Mouse (Mus musculus) small intestine, adult 2 months (tissue): ENCODE data around the gene Rybp. TPM values are rescaled to one million over a fixed set of nuclear protein-coding genes. Genes with fewer than 3 reads are reported as not detected.

Source experiments
- H3K27ac ChIP-seq: fragments of 200-500 bp; 2 replicates; pipeline ENCODE4 v1.5.1; 2012; ENCODE audit warnings: low read depth, low read length, control low read depth, inconsistent platforms; ENCODE audit not compliant: insufficient read depth
- H3K27me3 ChIP-seq: fragments of 200-500 bp; 2 replicates; pipeline ENCODE4 v1.6.1; 2012; ENCODE audit warnings: mild to moderate bottlenecking, moderate library complexity, low read length, inconsistent platforms; ENCODE audit not compliant: control insufficient read depth, insufficient read depth
- H3K36me3 ChIP-seq: fragments of 200-500 bp; 2 replicates; pipeline ENCODE4 v1.6.1; 2012; ENCODE audit warnings: mild to moderate bottlenecking, low read length, control low read depth, inconsistent platforms; ENCODE audit not compliant: control insufficient read depth, insufficient read depth
- H3K4me1 ChIP-seq: fragments of 200-500 bp; 2 replicates; pipeline ENCODE4 v1.6.1; 2012; ENCODE audit warnings: low read length, inconsistent platforms, mixed read lengths; ENCODE audit not compliant: control insufficient read depth, insufficient read depth, insufficient read length
- H3K4me3 ChIP-seq: fragments of 200-500 bp; 2 replicates; pipeline ENCODE4 v1.5.1; 2012; ENCODE audit warnings: low read depth, mild to moderate bottlenecking, control low read depth, inconsistent platforms, low read length, moderate library complexity
- CTCF ChIP-seq: fragments of 200-500 bp; IDR thresholded peaks from 2 replicates; pipeline ENCODE4 v1.5.1; 2012; ENCODE audit warnings: low read depth, mild to moderate bottlenecking, control low read depth, inconsistent platforms, low read length, moderate library complexity, mixed read lengths; ENCODE audit not compliant: insufficient replicate concordance, insufficient read length; ENCODE audit errors: extremely low read depth
- POLR2A ChIP-seq: fragments of 200-500 bp; IDR thresholded peaks from 2 replicates; pipeline ENCODE4 v1.6.1; 2012; ENCODE audit warnings: low read depth, mild to moderate bottlenecking, control low read depth, inconsistent platforms, low read length, moderate library complexity
- WGBS: fragments of 180-500 bp; shearing (Covaris S2); methylation state at CpG from one replicate; pipeline ENCODE4 v1.1.7; 2018; 5-methylcytosine and 5-hydroxymethylcytosine counted together
- polyA plus RNA-seq: library from polyadenylated mRNA; depleted of rRNA; stranded (reverse); fragments of >200 nt; gene quantifications from 2 replicates; pipeline ENCODE4 v1.2.3, GENCODE M21; 2012; rRNA removed

The Rybp gene
- polyA plus RNA-seq, result 9.2 and 16.8 TPM in 2 replicates

GRCm38 (mm10) chr6:100287334-100288015 is at the start of gene Rybp:
TSS of gene Rybp (minus strand) at chr6:100287485.
- 1% methylated on average over 98 of the region's 112 CpGs for WGBS
- H3K4me1 ChIP-seq, result peaks cover 4% of the 10 kb centered on the region; the same call in 1 of the 2 replicates
- H3K4me3 ChIP-seq, result peak within 1 kb of the TSS; percentile 96
- H3K27ac ChIP-seq, result peak within 1 kb of the TSS; percentile 71
- no peaks in the 10 kb centered on the region for H3K27me3 ChIP-seq
- H3K36me3 ChIP-seq, result no peaks in the 10 kb centered on the region
- TF ChIP-seq POLR2A, result 0 out of 2 replicates have a peak, but pooled peaks have one; percentile 18
- TF ChIP-seq CTCF, result no peak

GRCm38 (mm10) chr6:100336591-100337148 is 49.4 kb upstream of the Rybp start:
- TF ChIP-seq POLR2A (no peak), CTCF (no peak)
- whole genome bisulfite sequencing, result 65% methylated on average over 14 of the region's 14 CpGs
- Histone ChIP-seq H3K4me3 (no peak overlapping the region), H3K36me3 (no peaks in the 10 kb centered on the region), H3K4me1 (no peaks in the 10 kb centered on the region), H3K27me3 (no peaks in the 10 kb centered on the region), H3K27ac (no peak overlapping the region)

GRCm38 (mm10) chr6:100335506-100336144 is 48.3 kb upstream of the Rybp start:
- peak overlapping the region; percentile 41 for H3K4me3 ChIP-seq
- WGBS, result 33% methylated on average over 18 of the region's 18 CpGs

DNA sequence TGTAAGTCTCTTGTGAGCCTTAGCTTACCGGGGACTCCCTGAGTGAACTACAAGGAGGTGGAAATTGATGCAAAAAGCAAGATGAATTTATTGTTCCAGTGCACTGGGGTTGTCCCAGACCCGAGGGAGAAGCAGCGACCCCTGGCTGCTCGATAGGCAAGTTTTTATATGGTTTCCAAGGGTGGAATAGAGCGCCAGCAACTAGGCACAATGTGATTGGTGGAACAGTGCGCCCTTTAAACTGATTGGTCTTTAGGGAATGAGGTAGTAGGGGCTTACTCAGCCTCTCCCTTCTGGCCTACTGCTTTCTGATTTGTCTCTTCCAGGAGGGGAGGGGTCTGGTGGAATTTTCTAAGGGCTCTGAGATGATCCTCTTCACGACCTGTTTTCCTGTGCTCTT is 46.5 kb upstream of the Rybp start:
- Histone ChIP-seq H3K36me3 (no peaks in the 10 kb centered on the region), H3K27ac (no peak overlapping the region), H3K27me3 (no peaks in the 10 kb centered on the region), H3K4me3 (no peak overlapping the region), H3K4me1 (peaks cover 2% of the 10 kb centered on the region; the same call in 1 of the 2 replicates)
- 78% methylated on average over 7 of the region's 7 CpGs for WGBS
- TF ChIP-seq CTCF, result no peak
- TF ChIP-seq POLR2A, result no peak

More at GRCm38 (mm10) chr6:100335506-100336144, 48.3 kb upstream of the Rybp start:
- Histone ChIP-seq H3K27me3 (no peaks in the 10 kb centered on the region), H3K27ac (no peak overlapping the region), H3K4me1 (no peaks in the 10 kb centered on the region), H3K36me3 (no peaks in the 10 kb centered on the region)
- TF ChIP-seq POLR2A (no peak), CTCF (no peak)

DNA sequence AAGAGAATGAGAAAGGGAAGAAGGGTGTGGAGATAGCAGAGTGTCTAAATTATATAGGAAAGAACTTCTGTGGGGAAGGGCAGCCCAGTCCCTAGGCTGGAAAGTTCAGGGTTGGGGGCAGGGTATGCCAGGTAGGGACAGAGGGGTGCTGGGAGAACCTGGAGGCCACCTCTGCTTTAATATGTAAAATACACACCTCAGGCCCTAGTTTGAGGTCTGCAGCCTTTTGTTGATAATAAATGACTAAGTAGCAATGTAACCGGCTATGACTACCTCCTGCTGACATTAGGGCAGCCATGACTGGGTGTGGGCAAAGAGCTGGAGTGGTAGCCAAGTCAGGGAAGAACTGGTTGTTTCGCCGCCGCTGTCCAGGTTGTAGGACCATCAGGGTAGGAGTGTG is 45.2 kb upstream of the Rybp start:
- H3K36me3 ChIP-seq, result no peaks in the 10 kb centered on the region
- no peak overlapping the region for H3K27ac ChIP-seq
- H3K27me3 ChIP-seq, result no peaks in the 10 kb centered on the region
- no peak overlapping the region for H3K4me3 ChIP-seq
- 88% methylated on average over 4 of the region's 4 CpGs for WGBS
- peaks cover 5% of the 10 kb centered on the region; the same call in 1 of the 2 replicates for H3K4me1 ChIP-seq
- no peak for TF ChIP-seq POLR2A
- TF ChIP-seq CTCF, result no peak

GRCm38 (mm10) chr6:100331582-100331981 is 44.3 kb upstream of the Rybp start:
- H3K4me3 ChIP-seq, result no peak overlapping the region
- no peak overlapping the region for H3K27ac ChIP-seq
- peaks cover 13% of the 10 kb centered on the region; the same call in 1 of the 2 replicates for H3K4me1 ChIP-seq
- no peak for TF ChIP-seq CTCF
- 54% methylated on average over 8 of the region's 8 CpGs for WGBS
- H3K27me3 ChIP-seq, result no peaks in the 10 kb centered on the region
- H3K36me3 ChIP-seq, result no peaks in the 10 kb centered on the region

DNA sequence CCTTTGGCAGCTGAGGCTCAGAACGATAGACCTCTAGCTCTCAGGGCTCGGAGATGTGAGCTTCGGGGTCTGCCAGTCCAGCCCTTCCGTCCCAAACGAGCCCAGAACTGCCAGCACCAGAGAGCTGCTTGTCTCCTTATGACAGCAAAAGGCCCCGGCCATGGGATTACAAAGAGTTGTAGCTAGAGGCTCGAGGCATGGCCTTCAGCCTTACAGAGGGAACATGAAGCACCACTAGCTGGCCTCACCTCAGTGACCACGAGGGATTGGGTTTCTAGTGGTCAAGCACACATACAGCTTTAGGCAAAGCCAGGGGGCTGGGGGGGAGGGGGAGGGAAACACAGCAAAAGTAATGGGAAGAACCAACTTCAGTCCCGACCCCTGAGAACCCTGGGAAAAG is 43.8 kb upstream of the Rybp start:
- Histone ChIP-seq H3K4me3 (no peak overlapping the region), H3K4me1 (peaks cover 13% of the 10 kb centered on the region; the same call in 1 of the 2 replicates), H3K27ac (no peak overlapping the region), H3K27me3 (no peaks in the 10 kb centered on the region), H3K36me3 (no peaks in the 10 kb centered on the region)
- 87% methylated on average over 9 of the region's 9 CpGs for WGBS
- TF ChIP-seq POLR2A, result no peak
- TF ChIP-seq CTCF, result no peak
